Mouse (Mus musculus): ENCODE measurements around the gene Tmem233.

The Tmem233 gene

DNA sequence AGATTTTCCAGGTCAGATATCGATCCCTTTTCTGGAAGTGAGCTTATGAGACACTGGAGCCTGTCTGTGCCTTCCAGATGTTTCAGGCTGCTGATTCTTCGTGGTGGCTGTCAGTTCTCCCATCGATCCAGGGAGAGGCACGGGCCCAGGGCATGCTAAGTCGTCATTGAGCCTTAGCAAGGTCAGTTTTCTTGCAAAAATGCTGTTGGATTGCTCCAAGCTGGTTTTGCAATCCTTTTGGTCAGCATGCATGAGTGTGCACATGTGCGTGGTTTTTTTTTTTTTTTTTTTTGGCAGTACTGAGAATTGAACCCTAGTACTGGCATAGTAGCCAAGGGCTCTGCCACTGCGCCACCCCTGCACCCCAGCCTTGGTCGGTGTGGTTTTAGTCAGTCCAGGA, 79.9 kb downstream of the Tmem233 start:
- no peak for DNase-seq

DNA sequence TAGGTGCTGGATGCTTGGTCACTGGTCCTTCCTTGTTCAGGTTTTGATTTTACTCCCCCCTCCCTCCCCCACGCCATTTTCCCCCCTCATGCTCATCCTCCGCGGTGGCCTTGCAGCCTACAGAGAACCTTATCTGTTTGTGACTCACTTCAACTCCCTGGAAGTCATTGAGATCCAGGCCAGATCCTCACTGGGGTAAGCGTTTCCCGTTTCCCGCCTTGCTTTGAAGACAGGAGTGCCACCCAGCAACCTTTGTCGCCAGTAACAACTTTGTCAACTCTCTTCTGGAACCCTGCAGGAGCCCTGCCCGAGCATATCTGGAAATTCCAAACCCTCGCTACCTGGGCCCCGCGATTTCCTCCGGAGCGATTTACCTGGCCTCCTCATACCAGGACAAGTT, 85.7 kb downstream of the Tmem233 start:
- no peak for DNase-seq

DNA sequence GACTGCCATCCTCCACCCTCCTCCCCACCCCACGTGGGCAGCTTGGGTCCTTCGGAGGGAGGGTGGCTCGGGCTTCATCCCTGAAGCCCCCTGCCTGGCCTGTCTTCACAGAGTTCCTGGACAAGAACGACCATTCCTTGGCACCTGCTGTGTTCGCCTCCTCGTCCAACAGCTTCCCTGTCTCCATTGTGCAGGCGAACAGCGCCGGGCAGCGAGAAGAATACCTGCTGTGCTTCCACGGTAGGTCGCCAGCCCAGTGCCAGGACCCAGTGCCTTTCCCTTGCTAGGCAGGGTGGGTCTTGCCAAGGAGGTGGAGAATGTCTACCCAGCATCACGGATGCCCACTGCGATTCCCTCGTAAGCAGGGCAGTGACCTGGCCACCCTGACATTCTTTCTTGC, 88.9 kb downstream of the Tmem233 start:
- no peak for DNase-seq

DNA sequence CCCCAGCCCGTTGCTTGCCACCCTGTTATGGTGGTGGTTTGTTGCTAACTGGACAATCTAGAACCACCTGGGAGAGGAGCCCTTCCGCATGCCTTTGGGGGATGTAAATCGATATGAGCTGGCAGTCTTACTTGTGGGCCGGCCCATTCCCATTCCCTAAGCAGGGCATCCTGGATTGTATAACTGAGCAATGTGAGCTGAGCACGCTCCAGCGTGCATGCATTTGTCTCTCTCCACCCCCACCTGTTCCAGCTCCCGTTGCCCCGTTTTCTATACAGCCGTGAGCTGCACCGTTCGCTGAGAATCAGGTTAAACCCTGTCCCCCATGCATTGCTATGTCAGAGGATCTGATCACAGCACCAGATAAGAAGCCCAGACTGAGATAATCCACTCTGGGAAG, 91.3 kb downstream of the Tmem233 start:
- DNase-seq, result no peak
